Mouse (Mus musculus): ENCODE measurements around the gene Adck1. TPM values are rescaled to one million over a fixed set of nuclear protein-coding genes. Genes with fewer than 3 reads are reported as not detected.
A peak's percentile ranks its signal among the peaks of the same experiment; 100 is the strongest.

The Adck1 gene
- total RNA-seq, 2 experiments from 2014 or later, result 17.8 to 24.6 TPM

- DNase-seq, result peak in 1 of 2 experiments; percentile 15
Observed at GRCm38 (mm10) chr12:88419912-88420621, 59.7 kb downstream of the Adck1 start.

- DNase-seq, result peak in 1 of 2 experiments; percentile 7
Observed at GRCm38 (mm10) chr12:88426926-88427325, 66.6 kb downstream of the Adck1 start.

- DNase-seq, result no peak
Observed at GRCm38 (mm10) chr12:88428735-88429134, 68.4 kb downstream of the Adck1 start.

GRCm38 (mm10) chr12:88432277-88432676, 71.9 kb downstream of the Adck1 start:
- no peak for DNase-seq

- no peak for DNase-seq
Observed at GRCm38 (mm10) chr12:88433171-88433570, 72.8 kb downstream of the Adck1 start.

- no peak for DNase-seq
Observed at GRCm38 (mm10) chr12:88436962-88437750, 76.8 kb downstream of the Adck1 start.

GRCm38 (mm10) chr12:88441922-88442809, 81.8 kb downstream of the Adck1 start:
- no peak for DNase-seq

- peak; percentile 23 to 57 for DNase-seq
Observed at GRCm38 (mm10) chr12:88444040-88444439, 83.7 kb downstream of the Adck1 start.

GRCm38 (mm10) chr12:88445471-88445870, 85.1 kb downstream of the Adck1 start:
- DNase-seq, result no peak

GRCm38 (mm10) chr12:88450658-88451563, 90.6 kb downstream of the Adck1 start:
- no peak for DNase-seq

- DNase-seq, result peak; percentile 65 to 73
Observed at GRCm38 (mm10) chr12:88454701-88455410, 94.5 kb downstream of the Adck1 start.

- DNase-seq, result no peak
Observed at GRCm38 (mm10) chr12:88457021-88457420, 96.7 kb downstream of the Adck1 start.

GRCm38 (mm10) chr12:88458936-88459335, 98.6 kb downstream of the Adck1 start:
- DNase-seq, result no peak

- DNase-seq, result no peak
Observed at GRCm38 (mm10) chr12:88459461-88459860, 99.1 kb downstream of the Adck1 start.

GRCm38 (mm10) chr12:88461026-88461425, 100.7 kb downstream of the Adck1 start:
- no peak for DNase-seq

GRCm38 (mm10) chr12:88463588-88464290, 103.4 kb downstream of the Adck1 start:
- DNase-seq, result peak; percentile 34 to 52

GRCm38 (mm10) chr12:88466801-88467200, 106.4 kb downstream of the Adck1 start:
- DNase-seq, result no peak

GRCm38 (mm10) chr12:88467257-88467656, 106.9 kb downstream of the Adck1 start:
- DNase-seq, result no peak

GRCm38 (mm10) chr12:88467935-88468465, 107.6 kb downstream of the Adck1 start:
- DNase-seq, result no peak

GRCm38 (mm10) chr12:88468691-88469090, 108.3 kb downstream of the Adck1 start:
- DNase-seq, result no peak

Data from adrenal gland, postnatal 36 days (tissue).